Mouse (Mus musculus): ENCODE measurements around the gene Gm49366. TPM values are rescaled to one million over a fixed set of nuclear protein-coding genes. Genes with fewer than 3 reads are reported as not detected.

Gene Gm49366
- total and polyA plus RNA-seq, 3 experiments: not detected

- no peaks in the 10 kb centered on the region for H3K36me3 ChIP-seq (replicated peaks in 1 of 2; ENCODE audit: control insufficient read depth in 1 of 2, insufficient read depth in 1 of 2, low read length in 1 of 2)
- no peak overlapping the region for H3K4me3 ChIP-seq (replicated peaks in 1 of 3; ENCODE audit: low read depth in 2 of 3, low read length in 2 of 3, poor library complexity in 1 of 3)
- dilution Hi-C loops (cut with MboI; ENCODE audit: extremely low pct_ligation_motif_present, extremely low pct_unique_long_range_greater_than_20kb, low sequenced_read_pairs): no loop called here
- H3K4me2 ChIP-seq (ENCODE audit: insufficient read depth, low read depth, poor library complexity, severe bottlenecking): no peak overlapping the region
- DNase-seq (ENCODE audit: extremely low read depth): peak; percentile 56
- TF ChIP-seq RAD21 (IDR thresholded peaks at IDR 0.05; ENCODE audit: low read depth, low read length) (peak; percentile 69), CTCF (conservative IDR thresholded peaks at IDR 0.05 in 1 of 2, IDR thresholded peaks at IDR 0.05 in 1 of 2; ENCODE audit: low read depth in 2 of 2, low read length in 2 of 2) (peak; percentile 45 to 73), SMC3 (IDR thresholded peaks at IDR 0.05; ENCODE audit: low read depth, low read length) (peak; percentile 67), JUND (conservative IDR thresholded peaks at IDR 0.05; ENCODE audit: low read depth, low read length) (no peak), KAT2A (IDR thresholded peaks at IDR 0.05; ENCODE audit: insufficient replicate concordance, low read length) (no peak), ZNF384 (IDR thresholded peaks at IDR 0.05; ENCODE audit: low read depth, low read length) (peak; percentile 51; the same call in 1 of the 2 replicates), SIN3A (IDR thresholded peaks at IDR 0.05; ENCODE audit: low read length) (no peak), GABPA (IDR thresholded peaks at IDR 0.05; ENCODE audit: insufficient replicate concordance, low read depth, low read length) (no peak), MYC (IDR thresholded peaks at IDR 0.05; ENCODE audit: low read depth, low read length) (no peak), NRF1 (IDR thresholded peaks at IDR 0.05; ENCODE audit: low read depth, low read length) (no peak), CHD1 (IDR thresholded peaks at IDR 0.05; ENCODE audit: low read depth, low read length) (no peak), MEF2A (IDR thresholded peaks at IDR 0.05; ENCODE audit: borderline replicate concordance, low read depth, low read length) (no peak)
- H3K9ac ChIP-seq (ENCODE audit: insufficient read depth, low read depth): no peak overlapping the region
- H3K27ac ChIP-seq (ENCODE audit: insufficient read depth, low read depth): no peak overlapping the region
- H3K27me3 ChIP-seq (replicated peaks): no peaks in the 10 kb centered on the region
- H3K9me3 ChIP-seq (replicated peaks; ENCODE audit: low read length): peaks cover 2% of the 10 kb centered on the region
- in situ Hi-C loops (cut with MboI; ENCODE audit: low pct_ligation_motif_present, low pct_unique_long_range_greater_than_20kb, low sequenced_read_pairs): loop anchor here (25.0 kb wide), 2 partner anchors 99 to 274 kb away; partner anchors contain the start of gene Riox1
- no peaks in the 10 kb centered on the region for H3K79me2 ChIP-seq (replicated peaks; ENCODE audit: control insufficient read depth, extremely low read depth, insufficient read depth, poor library complexity, severe bottlenecking)
- H3K4me1 ChIP-seq (ENCODE audit: control insufficient read depth in 1 of 2, insufficient read depth in 2 of 2): no peaks in the 10 kb centered on the region
These were observed 22.2 kb downstream of the Gm49366 start for GRCm38 (mm10) chr12:84060946-84061345.

DNA sequence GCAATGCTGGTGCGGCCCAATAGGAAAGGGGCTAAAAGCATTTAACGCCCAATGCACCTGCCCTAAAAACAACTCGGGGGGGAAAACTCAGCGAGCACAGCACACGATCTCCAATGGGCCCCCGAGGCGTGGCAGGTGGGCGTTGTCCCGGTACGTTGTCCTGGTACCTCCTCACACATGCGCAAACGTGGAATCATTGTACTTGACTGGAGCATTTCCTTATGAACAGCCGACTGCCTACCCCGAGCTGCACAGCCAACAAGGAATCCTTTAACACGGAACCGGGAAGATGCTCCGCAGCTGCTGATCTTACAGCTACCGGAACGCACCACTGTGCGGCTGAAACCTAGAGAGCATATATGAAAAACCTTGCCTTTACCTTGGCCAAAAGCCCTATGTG lies 23.6 kb downstream of the Gm49366 start:
- dilution Hi-C loops (cut with MboI; ENCODE audit: extremely low pct_ligation_motif_present, extremely low pct_unique_long_range_greater_than_20kb, low sequenced_read_pairs) (no loop called here), in situ Hi-C loops (cut with MboI; ENCODE audit: low pct_ligation_motif_present, low pct_unique_long_range_greater_than_20kb, low sequenced_read_pairs) (loop anchor here (25.0 kb wide), 2 partner anchors 100 to 275 kb away; partner anchors contain the start of gene Riox1)
- no peaks in the 10 kb centered on the region for H3K27me3 ChIP-seq (replicated peaks)
- H3K4me1 ChIP-seq (ENCODE audit: control insufficient read depth in 1 of 2, insufficient read depth in 2 of 2): no peaks in the 10 kb centered on the region
- H3K4me2 ChIP-seq (ENCODE audit: insufficient read depth, low read depth, poor library complexity, severe bottlenecking): no peak overlapping the region
- no peak overlapping the region for H3K4me3 ChIP-seq (replicated peaks in 1 of 3; ENCODE audit: low read depth in 2 of 3, low read length in 2 of 3, poor library complexity in 1 of 3)
- no peaks in the 10 kb centered on the region for H3K79me2 ChIP-seq (replicated peaks; ENCODE audit: control insufficient read depth, extremely low read depth, insufficient read depth, poor library complexity, severe bottlenecking)
- H3K9me3 ChIP-seq (replicated peaks; ENCODE audit: low read length): peaks cover 2% of the 10 kb centered on the region
- H3K36me3 ChIP-seq (replicated peaks in 1 of 2; ENCODE audit: control insufficient read depth in 1 of 2, insufficient read depth in 1 of 2, low read length in 1 of 2): no peaks in the 10 kb centered on the region
- TF ChIP-seq USF2 (conservative IDR thresholded peaks at IDR 0.05; ENCODE audit: low read depth, low read length): no peak
- no peak for TF ChIP-seq ZNF384 (IDR thresholded peaks at IDR 0.05; ENCODE audit: low read depth, low read length)
- no peak for TF ChIP-seq MEF2A (IDR thresholded peaks at IDR 0.05; ENCODE audit: borderline replicate concordance, low read depth, low read length)
- TF ChIP-seq HCFC1 (IDR thresholded peaks at IDR 0.05; ENCODE audit: low read depth, low read length): no peak
- no peak for TF ChIP-seq IRF4 (IDR thresholded peaks at IDR 0.05; ENCODE audit: low read depth, low read length)
- H3K27ac ChIP-seq (ENCODE audit: insufficient read depth, low read depth): no peak overlapping the region
- H3K9ac ChIP-seq (ENCODE audit: insufficient read depth, low read depth): no peak overlapping the region
- DNase-seq (ENCODE audit: extremely low read depth): no peak

All from CH12.LX (cell line).